Mouse (Mus musculus) fibroblast of lung, adult 2 months (primary cell): Measurements from ENCODE around the gene Srp54c.

Source experiments
- DNase-seq: peaks from one replicate; pipeline ENCODE4 v3.0.0-alpha.2; 2011; ENCODE audit warnings: low read depth

Srp54c gene

DNA sequence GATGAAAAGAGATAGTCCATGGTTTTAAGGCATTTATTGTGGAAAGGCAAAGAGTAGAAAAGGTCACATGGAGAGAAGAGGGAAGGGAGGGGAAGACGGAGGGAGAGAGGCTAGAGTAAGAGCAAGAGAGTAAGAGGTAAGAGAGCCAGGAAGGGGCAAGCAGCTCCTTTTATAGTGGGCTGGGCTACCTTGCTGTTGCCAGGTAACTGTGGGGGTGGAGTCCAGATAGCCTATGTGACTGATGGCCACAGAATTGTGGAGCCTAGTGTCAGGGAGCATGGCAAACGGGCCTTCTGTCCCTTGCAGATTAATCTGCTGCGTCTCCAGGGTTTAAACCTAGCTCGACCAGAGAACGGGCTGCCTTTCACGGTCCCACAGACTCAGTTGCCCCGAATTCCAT lies 81.9 kb downstream of the Srp54c start:
- DNase-seq = no peak
